Mouse (Mus musculus) liver, postnatal 0 days (tissue): ENCODE measurements at regions not wholly inside any gene's neighbourhood (a gene's known extent, or its start where the extent isn't known, plus 50 kb on each side); places are given as distances from the start of the nearest gene placed in this dataset.

Experiments used
- ATAC-seq: fragments of 200-750 bp; cut with Nextera tagmentation; 2 replicates; pipeline ENCODE4 v1.8.0; 2017; ENCODE audit warnings: mild to moderate bottlenecking, moderate library complexity
- DNase-seq: peaks from one replicate; pipeline ENCODE4 v3.0.0-alpha.2; 2016
- H3K27ac ChIP-seq: fragments of 300-500 bp; sonication (generic); 2 replicates; pipeline ENCODE4 v1.5.1; 2014; ENCODE audit warnings: antibody characterized with exemption, moderate library complexity, mild to moderate bottlenecking, low read depth
- H3K27me3 ChIP-seq: fragments of 300-500 bp; sonication (generic); 2 replicates; pipeline ENCODE4 v1.6.1; 2014; ENCODE audit warnings: low read length, control low read depth, mixed read lengths; ENCODE audit not compliant: insufficient read depth
- H3K36me3 ChIP-seq: fragments of 300-500 bp; sonication (generic); replicated peaks from 2 replicates; pipeline ENCODE4 v1.6.1; 2014; ENCODE audit warnings: mild to moderate bottlenecking, control low read depth, low read length, moderate library complexity, mixed read lengths; ENCODE audit not compliant: insufficient read depth
- H3K4me1 ChIP-seq: fragments of 300-500 bp; sonication (generic); 2 replicates; pipeline ENCODE4 v1.6.1; 2014; ENCODE audit warnings: antibody characterized with exemption, mild to moderate bottlenecking, control low read depth; ENCODE audit not compliant: insufficient read depth
- H3K4me2 ChIP-seq: fragments of 300-500 bp; sonication (generic); 2 replicates; pipeline ENCODE4 v1.6.1; 2014; ENCODE audit warnings: low read depth, mild to moderate bottlenecking, low read length, moderate library complexity, mixed read lengths
- H3K4me3 ChIP-seq: fragments of 300-500 bp; sonication (generic); 2 replicates; pipeline ENCODE4 v1.5.1; 2014; ENCODE audit warnings: low read depth, low read length
- H3K9ac ChIP-seq: fragments of 300-500 bp; sonication (generic); replicated peaks from 2 replicates; pipeline ENCODE4 v1.6.1; 2014; ENCODE audit warnings: mild to moderate bottlenecking, moderate library complexity
- H3K9me3 ChIP-seq: fragments of 300-500 bp; sonication (generic); 2 replicates; pipeline ENCODE4 v1.6.1; 2016; ENCODE audit warnings: mild to moderate bottlenecking, control low read depth, low read length, mixed read lengths
- CTCF ChIP-seq: sonication (generic); IDR thresholded peaks from 2 replicates; pipeline ENCODE4 v1.5.1; 2016; ENCODE audit warnings: antibody characterized with exemption, low read depth
- EP300 ChIP-seq: IDR thresholded peaks from 2 replicates; pipeline ENCODE4 v1.6.1; 2016; ENCODE audit warnings: antibody characterized with exemption, low read depth, mild to moderate bottlenecking
- WGBS: fragments of 180-500 bp; shearing (Covaris S2); extraction: QIAGEN DNeasy Blood & Tissue Kit; methylation state at CpG from one replicate; pipeline ENCODE4 v1.1.7; 2014; ENCODE audit not compliant: insufficient replicate concordance; 5-methylcytosine and 5-hydroxymethylcytosine counted together

GRCm38 (mm10) chr17:79465666-79466065 lies 110.8 kb upstream of the Cdc42ep3 start:
- Histone ChIP-seq H3K4me1 (no peaks in the 10 kb centered on the region), H3K27me3 (no peaks in the 10 kb centered on the region), H3K36me3 (no peaks in the 10 kb centered on the region), H3K4me3 (no peak overlapping the region), H3K9me3 (no peaks in the 10 kb centered on the region), H3K9ac (no peak overlapping the region), H3K27ac (no peak overlapping the region), H3K4me2 (no peak overlapping the region)
- no peak for TF ChIP-seq CTCF
- TF ChIP-seq EP300, result no peak
- 82% methylated on average over 9 of the region's 9 CpGs for WGBS
- no peak for ATAC-seq
- no peak for DNase-seq

GRCm38 (mm10) chr17:79471639-79472038 lies 116.7 kb upstream of the Cdc42ep3 start:
- no peak overlapping the region for H3K27ac ChIP-seq
- 74% methylated on average over 2 of the region's 2 CpGs for WGBS
- ATAC-seq (no peak), DNase-seq (no peak)
- H3K9me3 ChIP-seq, result no peaks in the 10 kb centered on the region
- TF ChIP-seq CTCF (no peak), EP300 (no peak)
- H3K9ac ChIP-seq, result no peak overlapping the region
- no peak overlapping the region for H3K4me2 ChIP-seq
- H3K4me1 ChIP-seq, result no peaks in the 10 kb centered on the region
- H3K4me3 ChIP-seq, result no peak overlapping the region
- H3K36me3 ChIP-seq, result no peaks in the 10 kb centered on the region
- H3K27me3 ChIP-seq, result no peaks in the 10 kb centered on the region

GRCm38 (mm10) chr17:79472106-79472995 lies 117.5 kb upstream of the Cdc42ep3 start:
- ATAC-seq (no peak), DNase-seq (no peak)
- Histone ChIP-seq H3K4me1 (no peaks in the 10 kb centered on the region), H3K36me3 (no peaks in the 10 kb centered on the region), H3K9ac (no peak overlapping the region), H3K4me3 (no peak overlapping the region), H3K9me3 (no peaks in the 10 kb centered on the region), H3K4me2 (no peak overlapping the region), H3K27me3 (no peaks in the 10 kb centered on the region), H3K27ac (no peak overlapping the region)
- 55% methylated on average over 10 of the region's 10 CpGs for WGBS
- TF ChIP-seq CTCF (no peak), EP300 (no peak)

- H3K27ac ChIP-seq, result no peak overlapping the region
- TF ChIP-seq EP300 (no peak), CTCF (no peak)
- H3K4me1 ChIP-seq, result no peaks in the 10 kb centered on the region
- H3K4me2 ChIP-seq, result no peak overlapping the region
- no peak for DNase-seq
- no peaks in the 10 kb centered on the region for H3K27me3 ChIP-seq
- H3K9ac ChIP-seq, result no peak overlapping the region
- H3K9me3 ChIP-seq, result no peaks in the 10 kb centered on the region
- 73% methylated on average over 8 of the region's 8 CpGs for WGBS
- no peak overlapping the region for H3K4me3 ChIP-seq
- no peaks in the 10 kb centered on the region for H3K36me3 ChIP-seq
- no peak for ATAC-seq
These were observed 121.8 kb upstream of the Cdc42ep3 start for GRCm38 (mm10) chr17:79476671-79477070.

GRCm38 (mm10) chr17:79481112-79481738 lies 126.3 kb upstream of the Cdc42ep3 start:
- DNase-seq (no peak), ATAC-seq (no peak)
- H3K4me1 ChIP-seq, result no peaks in the 10 kb centered on the region
- no peak overlapping the region for H3K9ac ChIP-seq
- WGBS, result 76% methylated on average over 6 of the region's 6 CpGs
- no peak overlapping the region for H3K27ac ChIP-seq
- no peaks in the 10 kb centered on the region for H3K36me3 ChIP-seq
- H3K9me3 ChIP-seq, result no peaks in the 10 kb centered on the region
- no peaks in the 10 kb centered on the region for H3K27me3 ChIP-seq
- TF ChIP-seq CTCF (no peak), EP300 (no peak)
- no peak overlapping the region for H3K4me2 ChIP-seq
- no peak overlapping the region for H3K4me3 ChIP-seq

- Histone ChIP-seq H3K4me1 (no peaks in the 10 kb centered on the region), H3K4me3 (no peak overlapping the region), H3K27ac (no peak overlapping the region), H3K27me3 (no peaks in the 10 kb centered on the region), H3K4me2 (no peak overlapping the region), H3K36me3 (no peaks in the 10 kb centered on the region), H3K9ac (no peak overlapping the region), H3K9me3 (no peaks in the 10 kb centered on the region)
- DNase-seq (no peak), ATAC-seq (no peak)
- no peak for TF ChIP-seq CTCF
- TF ChIP-seq EP300, result no peak
- WGBS, result 46% methylated on average over 4 of the region's 4 CpGs
These were observed 127.0 kb upstream of the Cdc42ep3 start for GRCm38 (mm10) chr17:79481936-79482335.
